Comparison of ENCODE assay signal across 8 mouse cellular contexts in the genomic region with DNA sequence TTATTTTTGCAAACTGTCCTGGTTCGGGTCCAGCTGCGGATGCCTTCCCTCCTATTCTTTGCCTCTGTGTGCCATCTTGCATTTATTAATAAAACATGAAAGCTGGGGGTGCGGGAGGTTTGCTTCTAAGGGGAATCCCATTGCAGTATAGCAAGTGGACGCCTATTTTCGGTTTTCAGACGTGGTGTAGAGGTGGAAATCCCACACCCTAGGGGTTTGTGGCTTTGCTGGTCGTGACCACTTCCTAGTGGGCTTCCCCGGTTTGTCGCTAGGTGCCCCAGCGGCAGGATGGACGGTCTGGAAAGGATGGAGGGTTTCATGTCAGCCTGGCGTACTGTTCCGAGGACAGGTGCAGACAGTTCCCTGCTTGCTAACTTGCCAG. TPM values are rescaled to one million over a fixed set of nuclear protein-coding genes. Genes with fewer than 3 reads are reported as not detected.
DNase-seq lines count a peak whose midpoint lies in the region; ATAC-seq and TF ChIP-seq lines count a peak whose summit lies in the region.

No protein-coding gene starts in this region.

- no peaks in the 10 kb centered on the region for H3K9me3 ChIP-seq in lung, postnatal 0 days (ENCODE audit: low read length)
- H3K9me3 ChIP-seq in forebrain, embryonic 14.5 days (replicated peaks; ENCODE audit: control insufficient read depth, low read length), result no peaks in the 10 kb centered on the region
- H3K9me3 ChIP-seq in limb, embryonic 13.5 days, result no peaks in the 10 kb centered on the region
- no peaks in the 10 kb centered on the region for H3K9me3 ChIP-seq in neural tube, embryonic 14.5 days (ENCODE audit: control insufficient read depth, low read length)

- TF ChIP-seq POLR2A in cerebellum, adult 2 months (IDR thresholded peaks at IDR 0.05; ENCODE audit: borderline replicate concordance, insufficient read depth, low read length), result no peak

- WGBS in cerebellum, adult 2 months, result under 1% methylated on average over 13 of the region's 13 CpGs
- 2% methylated on average over 13 of the region's 13 CpGs for WGBS in lung, postnatal 0 days
- under 1% methylated on average over 13 of the region's 13 CpGs for WGBS in forebrain, embryonic 14.5 days
- 2% methylated on average over 13 of the region's 13 CpGs for WGBS in limb, embryonic 13.5 days
- under 1% methylated on average over 13 of the region's 13 CpGs for WGBS in neural tube, embryonic 14.5 days

- TF ChIP-seq EP300 in lung, postnatal 0 days (IDR thresholded peaks at IDR 0.05), result no peak

- peak; percentile 72 to 74 for DNase-seq in cerebellum, adult 2 months
- no peak for DNase-seq in cerebellum, adult 9-11 months
- DNase-seq in lung, postnatal 0 days (ENCODE audit: low spot score), result no peak
- no peak for DNase-seq in lung, postnatal 10 days
- DNase-seq in forebrain, embryonic 14.5 days (ENCODE audit: low spot score), result peak; percentile 45
- no peak for DNase-seq in retina, embryonic 14.5 days (ENCODE audit: low spot score)

- no peak for ATAC-seq in lung, postnatal 0 days
- ATAC-seq in forebrain, embryonic 14.5 days, result peak; percentile 11; the same call in 1 of the 2 replicates
- peak; percentile 21; the same call in 1 of the 2 replicates for ATAC-seq in limb, embryonic 13.5 days (ENCODE audit: low FRiP score, low read depth)
- ATAC-seq in neural tube, embryonic 14.5 days (ENCODE audit: low read depth), result peak; percentile 26

- no peak overlapping the region for H3K9ac ChIP-seq in lung, postnatal 0 days (replicated peaks; ENCODE audit: low read depth)
- peak overlapping the region; percentile 79 for H3K9ac ChIP-seq in forebrain, embryonic 14.5 days (ENCODE audit: low read length)
- peak overlapping the region; percentile 77 for H3K9ac ChIP-seq in limb, embryonic 13.5 days
- H3K9ac ChIP-seq in neural tube, embryonic 14.5 days (replicated peaks; ENCODE audit: low read depth, low read length), result peak overlapping the region; percentile 78

- H3K4me3 ChIP-seq in cerebellum, adult 2 months (replicated peaks; ENCODE audit: insufficient read depth, low read depth, low read length), result peak overlapping the region; percentile 91
- H3K4me3 ChIP-seq in lung, postnatal 0 days (ENCODE audit: low read depth, low read length), result peak overlapping the region; percentile 67
- H3K4me3 ChIP-seq in forebrain, embryonic 14.5 days (ENCODE audit: low read depth, low read length), result peak overlapping the region; percentile 72
- peak overlapping the region; percentile 73 for H3K4me3 ChIP-seq in limb, embryonic 13.5 days
- peak overlapping the region; percentile 76 for H3K4me3 ChIP-seq in neural tube, embryonic 14.5 days (ENCODE audit: low read depth, low read length)

- peak overlapping the region; percentile 97 for H3K4me2 ChIP-seq in lung, postnatal 0 days (replicated peaks; ENCODE audit: low read depth, low read length)
- H3K4me2 ChIP-seq in forebrain, embryonic 14.5 days (ENCODE audit: low read length), result peak overlapping the region; percentile 72
- H3K4me2 ChIP-seq in limb, embryonic 13.5 days (replicated peaks), result peak overlapping the region; percentile 84
- H3K4me2 ChIP-seq in neural tube, embryonic 14.5 days (ENCODE audit: low read depth, low read length), result peak overlapping the region; percentile 62

- H3K36me3 ChIP-seq in lung, postnatal 0 days (ENCODE audit: insufficient read depth, low read length), result no peaks in the 10 kb centered on the region
- no peaks in the 10 kb centered on the region for H3K36me3 ChIP-seq in forebrain, embryonic 14.5 days (ENCODE audit: control insufficient read depth, insufficient read depth, low read length)
- H3K36me3 ChIP-seq in limb, embryonic 13.5 days, result no peaks in the 10 kb centered on the region
- no peaks in the 10 kb centered on the region for H3K36me3 ChIP-seq in neural tube, embryonic 14.5 days (ENCODE audit: control insufficient read depth, insufficient read depth, low read length)

- peaks cover 12% of the 10 kb centered on the region for H3K4me1 ChIP-seq in cerebellum, adult 2 months (ENCODE audit: control insufficient read depth, insufficient read depth, low read length)
- H3K4me1 ChIP-seq in lung, postnatal 0 days (ENCODE audit: insufficient read depth, low read depth, low read length), result peaks cover 5% of the 10 kb centered on the region; the same call in 1 of the 2 replicates
- 0 out of 2 replicates have a peak, but pooled peaks cover 5% of the 10 kb centered on the region for H3K4me1 ChIP-seq in forebrain, embryonic 14.5 days (ENCODE audit: control insufficient read depth, insufficient read depth, low read length)
- peaks cover 19% of the 10 kb centered on the region for H3K4me1 ChIP-seq in limb, embryonic 13.5 days
- H3K4me1 ChIP-seq in neural tube, embryonic 14.5 days (ENCODE audit: control insufficient read depth, insufficient read depth, low read length), result no peaks in the 10 kb centered on the region

- peak overlapping the region; percentile 93 for H3K27ac ChIP-seq in cerebellum, adult 2 months (ENCODE audit: insufficient read depth, low read length)
- H3K27ac ChIP-seq in lung, postnatal 0 days (ENCODE audit: low read length), result no peak overlapping the region
- H3K27ac ChIP-seq in forebrain, embryonic 14.5 days (ENCODE audit: low read depth, low read length), result peak overlapping the region; percentile 71; the same call in 1 of the 2 replicates
- no peak overlapping the region for H3K27ac ChIP-seq in limb, embryonic 13.5 days
- H3K27ac ChIP-seq in neural tube, embryonic 14.5 days (ENCODE audit: low read depth, low read length), result peak overlapping the region; percentile 45; the same call in 1 of the 2 replicates

- TF ChIP-seq CTCF in cerebellum, adult 2 months (IDR thresholded peaks at IDR 0.05; ENCODE audit: borderline replicate concordance, insufficient read depth, low read depth, low read length), result no peak; the same call in 1 of the 2 replicates
- TF ChIP-seq CTCF in lung, postnatal 0 days (IDR thresholded peaks at IDR 0.05), result no peak

- H3K27me3 ChIP-seq in cerebellum, adult 2 months (ENCODE audit: control insufficient read depth, insufficient read depth, low read length), result no peaks in the 10 kb centered on the region
- 0 out of 2 replicates have a peak, but pooled peaks cover 11% of the 10 kb centered on the region for H3K27me3 ChIP-seq in lung, postnatal 0 days (replicated peaks; ENCODE audit: insufficient read depth, low read length)
- 0 out of 2 replicates have a peak, but pooled peaks cover 7% of the 10 kb centered on the region for H3K27me3 ChIP-seq in forebrain, embryonic 14.5 days (replicated peaks; ENCODE audit: control insufficient read depth, insufficient read depth, low read length)
- peaks cover 66% of the 10 kb centered on the region for H3K27me3 ChIP-seq in limb, embryonic 13.5 days
- H3K27me3 ChIP-seq in neural tube, embryonic 14.5 days (ENCODE audit: control insufficient read depth, insufficient read depth, low read length), result no peaks in the 10 kb centered on the region

RNA-seq across cellular contexts. Expression of gene Tmem266, which starts 0.5 kb away (rescaled TPM):
- polyA plus RNA-seq in cerebellum, adult 2 months (2012; rRNA removed), result 47.5 and 56.1 TPM in 2 replicates
- polyA plus RNA-seq in lung, postnatal 0 days (2015; fragmentation: Nextera tagmentation; extraction: Ambion mirVana), result 0.05 and 0.07 TPM in 2 replicates
- polyA plus RNA-seq in forebrain, embryonic 14.5 days (2014; fragmentation: Nextera tagmentation; extraction: Ambion mirVana), result 0.90 and 0.94 TPM in 2 replicates
- polyA plus RNA-seq in limb, embryonic 13.5 days (2015; fragmentation: Nextera tagmentation; extraction: Ambion mirVana), result 0.79 and 0.93 TPM in 2 replicates
- polyA plus RNA-seq in neural tube, embryonic 14.5 days (2014; fragmentation: Nextera tagmentation; extraction: Ambion mirVana), result 1.9 and 2.2 TPM in 2 replicates

RNA-seq across cellular contexts. Expression of gene Nrg4, which starts 0.6 kb away (rescaled TPM):
- polyA plus RNA-seq in cerebellum, adult 2 months (2012; rRNA removed), result 2.3 and 2.7 TPM in 2 replicates
- 1.2 and 1.4 TPM in 2 replicates for polyA plus RNA-seq in lung, postnatal 0 days (2015; fragmentation: Nextera tagmentation; extraction: Ambion mirVana)
- polyA plus RNA-seq in forebrain, embryonic 14.5 days (2014; fragmentation: Nextera tagmentation; extraction: Ambion mirVana), result 0.69 and 0.72 TPM in 2 replicates
- 1.4 and 1.6 TPM in 2 replicates for polyA plus RNA-seq in limb, embryonic 13.5 days (2015; fragmentation: Nextera tagmentation; extraction: Ambion mirVana)
- 1.5 and 2.8 TPM in 2 replicates for polyA plus RNA-seq in neural tube, embryonic 14.5 days (2014; fragmentation: Nextera tagmentation; extraction: Ambion mirVana)

Comparison
In these comparisons a context has a peak if more than half of its experiments do, and no peak if none do; other contexts are left out.
1. DNase-seq: peak in cerebellum, adult 2 months (2 of 2) and forebrain, embryonic 14.5 days (single experiment); none in cerebellum, adult 9-11 months (single experiment), lung, postnatal 0 days (single experiment), lung, postnatal 10 days (single experiment) and retina, embryonic 14.5 days (single experiment).
2. H3K27ac ChIP-seq: peak in cerebellum, adult 2 months (single experiment), forebrain, embryonic 14.5 days (single experiment) and neural tube, embryonic 14.5 days (single experiment); none in lung, postnatal 0 days (single experiment) and limb, embryonic 13.5 days (single experiment).
3. RNA of gene Tmem266, which starts 0.5 kb away (polyA plus RNA-seq): 47.5 to 56.1 TPM in cerebellum, adult 2 months; 1.9 to 2.2 TPM in neural tube, embryonic 14.5 days, 0.90 to 0.94 TPM in forebrain, embryonic 14.5 days, 0.79 to 0.93 TPM in limb, embryonic 13.5 days and 0.05 to 0.07 TPM in lung, postnatal 0 days; every median in the first group is over 10 times any median in the second.
4. Peak in every context shown above with its lines, with median percentiles within 50 percentile points of each other: H3K4me3 ChIP-seq and H3K4me2 ChIP-seq.